Mouse (Mus musculus) adrenal gland (tissue): ENCODE results near the gene Diras2.

Experiments used
- intact Hi-C: fragments of 180-260 bp; cut with DNase I; formaldehyde crosslinking; loops from one replicate; pipeline ENCODE4 v1.15.1; 2025

The Diras2 gene

DNA sequence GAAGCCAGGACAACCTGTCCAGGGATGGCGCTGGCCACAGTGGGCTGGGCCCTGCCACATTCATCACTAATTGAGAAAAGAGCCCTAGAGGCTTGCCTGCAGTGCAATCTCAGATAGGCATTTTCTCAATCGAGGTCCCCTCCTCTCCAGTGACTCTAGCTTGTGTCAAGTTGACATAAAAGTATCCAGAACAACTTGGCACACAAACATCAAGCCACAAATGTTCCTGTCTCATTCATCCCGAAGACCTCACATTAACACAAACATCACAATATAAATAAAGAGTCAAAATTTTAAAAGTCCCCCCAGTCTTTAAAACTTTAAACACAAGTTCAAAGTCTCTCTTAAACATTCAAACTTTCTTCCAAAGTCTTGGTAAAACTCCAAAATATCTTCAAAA lies 56.3 kb downstream of the Diras2 start:
- intact Hi-C loops, result no loop called here

DNA sequence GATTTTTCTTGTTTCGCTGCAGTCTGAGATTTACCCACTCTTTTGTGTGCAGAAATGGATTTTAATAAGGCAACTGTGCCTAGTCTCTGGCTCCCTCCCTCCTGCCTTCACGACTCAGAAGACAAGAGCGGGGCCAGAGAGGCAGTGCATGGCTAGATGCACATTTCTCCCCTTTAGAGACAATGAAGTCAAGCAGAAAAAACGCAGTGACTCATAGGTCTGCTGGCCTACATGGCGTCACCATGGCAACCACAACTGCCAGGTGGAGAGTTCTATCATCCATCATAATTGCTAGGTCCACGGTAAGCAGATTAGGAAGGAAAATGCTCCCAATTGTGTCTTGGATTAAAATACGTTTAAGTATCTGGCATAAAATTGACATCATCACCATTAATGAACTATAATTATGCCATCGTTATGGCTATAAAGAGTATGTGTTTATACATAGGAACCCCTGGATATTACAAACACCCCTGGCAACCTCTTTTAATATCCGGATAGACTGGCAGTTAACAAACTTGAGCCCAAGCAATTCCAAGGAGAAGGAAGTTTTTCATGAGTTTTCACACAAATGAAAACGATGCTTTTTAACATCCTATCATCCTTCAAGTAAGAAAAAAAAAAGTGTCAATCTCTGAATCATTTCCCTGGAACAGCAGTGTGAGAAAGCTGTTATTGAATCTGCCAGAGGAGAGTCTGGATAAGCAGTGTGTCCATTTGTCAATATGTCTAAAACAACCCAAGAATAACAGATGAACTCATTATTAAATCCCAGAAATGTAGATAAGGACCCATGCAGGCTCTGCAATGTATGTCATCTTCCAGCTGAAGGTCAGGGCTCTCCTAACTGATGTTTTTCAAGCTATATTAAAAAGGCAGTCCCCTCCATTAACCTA lies 61.0 kb downstream of the Diras2 start:
- intact Hi-C loops, result no loop called here

DNA sequence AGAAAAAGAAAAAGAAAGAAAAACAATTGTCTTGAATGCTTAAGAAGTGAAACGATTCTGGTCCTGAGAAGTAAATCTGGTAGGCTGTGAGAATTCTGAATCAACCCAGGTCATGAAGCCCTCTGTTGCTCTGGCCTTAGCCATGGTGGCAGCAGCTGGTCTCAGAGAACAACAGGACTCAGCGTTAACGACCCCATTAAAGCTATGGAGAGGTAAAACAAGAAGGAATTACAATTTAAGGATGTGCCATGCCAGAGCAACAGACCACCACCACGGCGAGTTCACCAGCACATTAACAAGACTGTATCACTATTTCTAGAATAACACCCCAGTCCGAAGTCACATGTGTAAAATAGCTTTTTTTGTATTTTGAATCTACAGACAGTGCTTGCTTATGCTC lies 65.9 kb downstream of the Diras2 start:
- intact Hi-C loops, result no loop called here

DNA sequence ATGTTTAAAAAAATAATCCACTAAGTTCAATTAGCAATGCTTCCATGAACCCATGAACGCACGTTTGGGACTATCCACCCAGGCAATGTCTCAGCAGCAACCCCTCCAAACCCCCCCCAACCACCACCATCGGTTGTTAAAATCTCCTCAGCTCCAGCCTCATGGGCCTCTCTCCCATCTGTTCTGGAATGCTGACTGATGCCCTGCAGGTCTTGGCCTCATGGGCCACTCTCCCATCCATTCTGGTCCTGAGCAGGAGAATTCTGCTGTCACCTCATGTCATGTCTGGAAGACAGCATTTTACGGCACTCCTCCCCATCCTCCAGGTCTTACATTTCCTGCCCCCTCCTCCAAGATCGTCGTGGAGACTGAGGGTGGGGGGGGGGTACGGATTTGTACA lies 71.1 kb downstream of the Diras2 start:
- intact Hi-C loops, result no loop called here

DNA sequence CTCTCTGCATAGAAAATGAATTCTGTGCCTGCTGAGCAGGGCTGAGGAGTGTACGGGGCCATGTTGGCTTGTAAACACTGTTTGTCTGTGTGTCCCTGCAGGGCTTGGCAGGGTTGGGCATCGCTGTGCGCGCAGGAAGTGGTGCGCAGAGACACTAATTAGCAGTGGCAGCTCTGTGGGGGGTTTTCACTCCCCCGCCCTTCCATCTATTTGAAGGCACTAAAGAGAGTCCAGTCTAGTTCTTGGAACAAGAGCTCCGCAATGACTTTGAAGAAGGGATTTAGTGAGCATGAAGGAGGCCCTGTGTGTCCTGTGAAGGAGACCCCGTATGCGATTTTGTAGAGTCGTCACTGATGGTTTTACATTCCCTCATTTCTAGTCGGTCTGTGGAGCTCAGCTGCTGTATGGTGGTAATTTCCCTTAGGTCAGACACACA lies 73.2 kb downstream of the Diras2 start:
- intact Hi-C loops, result no loop called here

DNA sequence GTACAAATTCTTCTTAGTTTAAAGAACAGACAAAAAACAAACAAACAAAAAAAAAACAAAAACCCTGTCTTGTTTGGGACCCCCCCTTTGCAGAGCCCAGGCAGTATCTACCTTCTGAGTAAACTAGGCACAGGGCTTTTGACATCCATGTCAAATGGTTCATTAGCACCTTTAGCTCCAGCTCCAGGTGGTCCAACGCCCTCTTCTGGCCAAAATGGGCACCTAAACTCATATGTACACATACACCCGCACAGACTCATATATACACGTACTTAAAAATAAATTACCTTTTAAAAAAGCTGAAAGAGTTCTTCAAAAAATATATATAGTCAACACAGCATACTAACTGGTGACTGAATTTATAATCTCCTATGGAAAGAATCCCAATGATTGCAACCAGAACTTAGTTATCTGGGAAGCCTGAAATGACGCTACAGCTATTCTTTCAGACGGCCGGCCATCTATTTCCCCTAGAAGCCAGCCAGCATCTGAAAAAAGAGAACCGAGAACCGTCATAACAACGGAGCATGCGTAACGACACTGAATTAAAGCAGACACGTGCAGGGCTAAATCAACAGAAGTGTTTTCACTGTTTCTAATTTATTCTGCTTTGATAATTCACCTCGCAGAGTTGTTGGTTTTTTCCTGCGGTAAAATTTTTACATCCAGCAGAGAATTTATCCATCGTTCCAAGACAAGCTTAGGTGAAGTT lies 73.7 kb downstream of the Diras2 start:
- intact Hi-C loops, result no loop called here

DNA sequence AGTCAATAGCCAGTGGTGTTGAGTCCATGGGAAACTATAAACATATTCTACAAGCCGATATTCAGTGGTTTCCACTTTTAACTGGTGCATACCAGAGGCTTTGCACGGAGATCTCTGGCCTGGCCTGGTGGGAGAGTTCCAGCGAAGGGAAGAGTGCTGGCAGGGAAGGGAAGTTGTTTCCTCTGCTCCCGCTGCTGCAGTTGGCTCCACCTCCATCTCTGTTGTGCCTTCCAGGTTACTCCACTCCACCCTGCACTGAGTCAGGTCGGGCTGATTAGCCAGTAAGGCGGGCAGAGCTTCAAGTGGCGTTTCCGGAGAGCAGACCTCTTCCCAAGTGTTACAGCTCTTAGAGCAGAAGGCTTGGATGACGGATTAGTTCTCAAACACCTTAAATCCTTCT lies 75.8 kb downstream of the Diras2 start:
- intact Hi-C loops, result no loop called here

DNA sequence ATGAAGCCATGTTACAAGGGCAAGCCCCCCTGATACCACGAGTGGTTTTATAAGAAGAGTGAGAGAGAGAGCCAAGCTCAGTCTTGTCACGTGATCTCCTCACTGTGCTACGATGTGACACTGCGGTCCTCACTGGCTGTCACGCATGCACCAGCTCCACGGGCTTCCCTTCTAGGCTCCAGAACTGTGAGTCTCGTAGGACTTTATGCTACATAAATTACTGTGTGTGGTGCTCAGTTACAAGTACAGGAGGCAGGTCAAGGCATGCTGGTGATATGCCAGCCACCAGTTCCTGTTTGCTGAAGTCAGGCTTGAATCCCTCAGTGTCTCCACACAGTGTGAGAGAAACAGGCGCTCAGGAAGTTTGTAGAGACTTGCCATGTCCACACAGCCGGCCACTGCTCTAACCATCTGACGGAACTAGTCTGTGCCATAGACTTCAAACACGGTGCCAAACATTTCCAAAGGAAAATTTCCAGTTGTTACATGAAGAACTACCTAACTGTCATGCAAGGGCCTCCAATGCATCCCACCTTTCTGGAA lies 76.3 kb downstream of the Diras2 start:
- intact Hi-C loops, result no loop called here
